Mouse (Mus musculus) midbrain, embryonic 14.5 days (tissue): Measurements from ENCODE around the gene Dhrs1. TPM values are rescaled to one million over a fixed set of nuclear protein-coding genes. Genes with fewer than 3 reads are reported as not detected.

Source experiments
- ATAC-seq: fragments of 200-750 bp; cut with Nextera tagmentation; 2 replicates; pipeline ENCODE4 v1.8.0; 2017; ENCODE audit warnings: moderate number of reproducible peaks, moderate library complexity; ENCODE audit not compliant: low FRiP score, low TSS enrichment
- DNase-seq: peaks from one replicate; pipeline ENCODE4 v3.0.0-alpha.2; 2015
- H3K27ac ChIP-seq: fragments of 300-500 bp; sonication (generic); replicated peaks from 2 replicates; pipeline ENCODE4 v1.5.1; 2014; ENCODE audit warnings: mild to moderate bottlenecking, low read depth, low read length, moderate library complexity
- H3K27me3 ChIP-seq: fragments of 300-500 bp; sonication (generic); 2 replicates; pipeline ENCODE4 v1.6.1; 2014; ENCODE audit warnings: low read length, control low read depth, mixed read lengths; ENCODE audit not compliant: control insufficient read depth, insufficient read depth
- H3K36me3 ChIP-seq: fragments of 300-500 bp; sonication (generic); 2 replicates; pipeline ENCODE4 v1.6.1; 2014; ENCODE audit warnings: low read length, control low read depth; ENCODE audit not compliant: control insufficient read depth, insufficient read depth
- H3K4me1 ChIP-seq: fragments of 300-500 bp; sonication (generic); 2 replicates; pipeline ENCODE4 v1.6.1; 2014; ENCODE audit warnings: mild to moderate bottlenecking, antibody characterized with exemption, low read length, control low read depth; ENCODE audit not compliant: control insufficient read depth, insufficient read depth
- H3K4me2 ChIP-seq: fragments of 300-500 bp; sonication (generic); 2 replicates; pipeline ENCODE4 v1.6.1; 2014; ENCODE audit warnings: mild to moderate bottlenecking, low read length, moderate library complexity
- H3K4me3 ChIP-seq: fragments of 300-500 bp; sonication (generic); replicated peaks from 2 replicates; pipeline ENCODE4 v1.5.1; 2014; ENCODE audit warnings: low read depth, low read length
- H3K9ac ChIP-seq: fragments of 300-500 bp; sonication (generic); replicated peaks from 2 replicates; pipeline ENCODE4 v1.6.1; 2014; ENCODE audit warnings: mild to moderate bottlenecking, low read length, moderate library complexity
- H3K9me3 ChIP-seq: fragments of 300-500 bp; sonication (generic); 2 replicates; pipeline ENCODE4 v1.6.1; 2016; ENCODE audit warnings: low read length, control low read depth, mixed read lengths; ENCODE audit not compliant: control insufficient read depth
- WGBS: fragments of 180-500 bp; shearing (Covaris S2); extraction: QIAGEN DNeasy Blood & Tissue Kit; methylation state at CpG from one replicate; pipeline ENCODE4 v1.1.7; 2014; 5-methylcytosine and 5-hydroxymethylcytosine counted together
- polyA plus RNA-seq: library from polyadenylated mRNA; unstranded; fragments of >200 nt; fragmentation: Nextera tagmentation; extraction: Ambion mirVana; gene quantifications from 2 replicates; pipeline ENCODE4 v1.2.1, GENCODE M21; 2014

Gene Dhrs1
- polyA plus RNA-seq, result 60.1 and 65.1 TPM in 2 replicates

- 1% methylated on average over 48 of the region's 48 CpGs for WGBS
- peak; percentile 87 for ATAC-seq
- peak within 1 kb of the TSS; percentile 32; the same call in 1 of the 2 replicates for H3K27ac ChIP-seq
- peaks cover 27% of the 10 kb centered on the region for H3K36me3 ChIP-seq
- peak within 1 kb of the TSS; percentile 90 for H3K4me2 ChIP-seq
- H3K9me3 ChIP-seq, result no peaks in the 10 kb centered on the region
- peak; percentile 91 for DNase-seq
- no peaks in the 10 kb centered on the region for H3K27me3 ChIP-seq
- H3K4me3 ChIP-seq, result peak within 1 kb of the TSS; percentile 85
- H3K4me1 ChIP-seq, result peaks cover 18% of the 10 kb centered on the region
- peak within 1 kb of the TSS; percentile 71 for H3K9ac ChIP-seq
These were observed at the start of gene Dhrs1, which contains the start of gene Nop9 for GRCm38 (mm10) chr14:55745180-55745860. Dhrs1 (minus strand) TSS chr14:55745690. Nop9 (plus strand) TSS chr14:55745693.

GRCm38 (mm10) chr14:55793946-55794345, 48.5 kb upstream of the Dhrs1 start:
- WGBS, result 71% methylated on average over 2 of the region's 2 CpGs
- Histone ChIP-seq H3K4me1 (no peaks in the 10 kb centered on the region), H3K4me3 (no peak overlapping the region), H3K9me3 (no peaks in the 10 kb centered on the region), H3K36me3 (no peaks in the 10 kb centered on the region), H3K27me3 (peaks cover 13% of the 10 kb centered on the region), H3K27ac (no peak overlapping the region), H3K9ac (no peak overlapping the region), H3K4me2 (no peak overlapping the region)
- no peak for ATAC-seq
- no peak for DNase-seq

GRCm38 (mm10) chr14:55793461-55793860, 48.0 kb upstream of the Dhrs1 start:
- no peak overlapping the region for H3K27ac ChIP-seq
- peaks cover 17% of the 10 kb centered on the region for H3K27me3 ChIP-seq
- no peak for DNase-seq
- no peak for ATAC-seq
- no peak overlapping the region for H3K9ac ChIP-seq
- no peaks in the 10 kb centered on the region for H3K36me3 ChIP-seq
- H3K9me3 ChIP-seq, result no peaks in the 10 kb centered on the region
- no peak overlapping the region for H3K4me2 ChIP-seq
- WGBS, result 72% methylated on average over 2 of the region's 2 CpGs
- no peaks in the 10 kb centered on the region for H3K4me1 ChIP-seq
- H3K4me3 ChIP-seq, result no peak overlapping the region

- Histone ChIP-seq H3K4me1 (peaks cover 1% of the 10 kb centered on the region; the same call in 1 of the 2 replicates), H3K9me3 (no peaks in the 10 kb centered on the region), H3K4me2 (peak within 1 kb of the TSS; percentile 41), H3K27ac (no peak within 1 kb of the TSS), H3K4me3 (peak within 1 kb of the TSS; percentile 14), H3K27me3 (peaks cover 57% of the 10 kb centered on the region), H3K36me3 (no peaks in the 10 kb centered on the region), H3K9ac (no peak within 1 kb of the TSS)
- ATAC-seq, result no peak
- 5% methylated on average over 40 of the region's 40 CpGs for WGBS
- DNase-seq, result no peak
These were observed 43.0 kb upstream of the Dhrs1 start, which contains the start of gene Ripk3 for GRCm38 (mm10) chr14:55788256-55789050. Ripk3 (minus strand) TSS chr14:55788865.

GRCm38 (mm10) chr14:55787731-55788130, 42.2 kb upstream of the Dhrs1 start:
- 34% methylated on average over 11 of the region's 11 CpGs for WGBS
- Histone ChIP-seq H3K9me3 (no peaks in the 10 kb centered on the region), H3K27me3 (peaks cover 64% of the 10 kb centered on the region), H3K4me2 (no peak overlapping the region; the same call in 1 of the 2 replicates), H3K9ac (no peak overlapping the region), H3K27ac (no peak overlapping the region), H3K4me3 (no peak overlapping the region), H3K36me3 (no peaks in the 10 kb centered on the region), H3K4me1 (peaks cover 4% of the 10 kb centered on the region; the same call in 1 of the 2 replicates)
- ATAC-seq (no peak), DNase-seq (no peak)

- whole genome bisulfite sequencing, result 25% methylated on average over 6 of the region's 6 CpGs
These were observed 39.7 kb upstream of the Dhrs1 start for GRCm38 (mm10) chr14:55785195-55785594.

GRCm38 (mm10) chr14:55783958-55784235, 38.4 kb upstream of the Dhrs1 start, which contains the start of gene Adcy4:
Adcy4 (minus strand) TSS chr14:55784095.
- no peak for ATAC-seq
- H3K36me3 ChIP-seq, result no peaks in the 10 kb centered on the region
- H3K4me2 ChIP-seq, result peak within 1 kb of the TSS; percentile 42
- H3K4me1 ChIP-seq, result peaks cover 4% of the 10 kb centered on the region; the same call in 1 of the 2 replicates
- peaks cover 67% of the 10 kb centered on the region for H3K27me3 ChIP-seq
- no peak within 1 kb of the TSS for H3K27ac ChIP-seq
- no peak within 1 kb of the TSS for H3K9ac ChIP-seq
- peak within 1 kb of the TSS; percentile 25 for H3K4me3 ChIP-seq
- DNase-seq, result peak; percentile 12
- H3K9me3 ChIP-seq, result no peaks in the 10 kb centered on the region
- WGBS, result 3% methylated on average over 13 of the region's 13 CpGs

More at GRCm38 (mm10) chr14:55785195-55785594, 39.7 kb upstream of the Dhrs1 start:
- Histone ChIP-seq H3K27me3 (peaks cover 80% of the 10 kb centered on the region), H3K4me2 (no peak overlapping the region), H3K9me3 (no peaks in the 10 kb centered on the region), H3K27ac (no peak overlapping the region), H3K4me3 (no peak overlapping the region), H3K36me3 (no peaks in the 10 kb centered on the region), H3K9ac (no peak overlapping the region), H3K4me1 (peaks cover 4% of the 10 kb centered on the region; the same call in 1 of the 2 replicates)
- ATAC-seq (no peak), DNase-seq (no peak)

- Histone ChIP-seq H3K4me1 (peaks cover 4% of the 10 kb centered on the region; the same call in 1 of the 2 replicates), H3K9me3 (no peaks in the 10 kb centered on the region), H3K27ac (no peak overlapping the region), H3K9ac (no peak overlapping the region), H3K4me3 (peak overlapping the region; percentile 25), H3K4me2 (peak overlapping the region; percentile 42), H3K27me3 (peaks cover 61% of the 10 kb centered on the region), H3K36me3 (no peaks in the 10 kb centered on the region)
- DNase-seq, result peak; percentile 52
- no peak for ATAC-seq
- 1% methylated on average over 31 of the region's 31 CpGs for WGBS
These were observed 37.9 kb upstream of the Dhrs1 start for GRCm38 (mm10) chr14:55783171-55783957.
